ENCODE assay signal across 9 mouse cellular contexts in the genomic region with DNA sequence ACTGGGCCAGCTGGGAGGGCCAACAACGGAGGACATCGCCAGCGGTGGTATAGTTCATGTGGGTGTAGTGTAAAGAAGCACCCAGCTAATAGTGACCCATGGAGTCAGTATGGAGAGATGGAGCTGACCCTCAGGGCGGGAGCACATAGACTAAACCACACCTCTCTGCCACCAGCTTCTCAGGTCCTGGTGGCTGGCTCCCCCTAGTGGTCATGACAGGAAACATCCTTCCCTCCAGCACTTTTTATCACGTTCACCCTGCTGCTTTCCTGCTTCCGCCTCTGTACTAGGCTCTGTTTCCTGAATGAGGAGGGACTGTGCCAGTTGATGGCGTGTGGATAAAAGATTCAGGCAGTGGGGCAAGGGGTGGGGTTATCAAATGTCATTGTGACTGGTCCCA. TPM values are rescaled to one million over a fixed set of nuclear protein-coding genes. Genes with fewer than 3 reads are reported as not detected.
A peak's percentile ranks its signal among the peaks of the same experiment; 100 is the strongest.
DNase-seq lines count a peak whose midpoint lies in the region; ATAC-seq and TF ChIP-seq lines count a peak whose summit lies in the region.
"Had no signal": no experiment of that assay in that cellular context is flagged by ENCODE, and none has a peak within 500 bp of the region (broad histone marks: within the 10 kb centered on the region; RNA-seq: fewer than 3 reads in every experiment).

No protein-coding gene starts in this region.

- peak; percentile 80 for DNase-seq in A20 (ENCODE audit: low read depth, low spot score)
- peak; percentile 88 for DNase-seq in adrenal gland, postnatal 14 days
- DNase-seq in embryonic facial prominence, embryonic 10.5 days (ENCODE audit: low spot score) = peak; percentile 85
- DNase-seq in heart, adult 2 months = peak; percentile 77 to 84
- DNase-seq in kidney, adult 18-20 months = peak; percentile 84
- DNase-seq in spleen, adult 2 months (ENCODE audit: low read depth in 1 of 2, low spot score in 2 of 2) = peak; percentile 55 to 63

- H3K27ac ChIP-seq in embryonic facial prominence, embryonic 10.5 days (replicated peaks) = peak overlapping the region; percentile 76; the same call in 1 of the 2 replicates
- H3K27ac ChIP-seq in heart, adult 2 months = peak overlapping the region; percentile 93
- H3K27ac ChIP-seq in limb, embryonic 12.5 days = no peak overlapping the region
- H3K27ac ChIP-seq in midbrain, embryonic 15.5 days = peak overlapping the region; percentile 95
- no peak overlapping the region for H3K27ac ChIP-seq in spleen, adult 2 months (ENCODE audit: insufficient read depth, low read length)
- H3K27ac ChIP-seq: embryonic facial prominence, embryonic 12.5 days had no signal

- peak; percentile 91 for TF ChIP-seq CTCF in heart, adult 2 months (IDR thresholded peaks at IDR 0.05)
- TF ChIP-seq CTCF in spleen, adult 2 months (IDR thresholded peaks at IDR 0.05; ENCODE audit: extremely low read depth, insufficient read depth, insufficient read length, insufficient replicate concordance) = peak; percentile 95; the same call in 1 of the 2 replicates

- no peak for TF ChIP-seq POLR2A in heart, adult 2 months (IDR thresholded peaks at IDR 0.05; ENCODE audit: insufficient read depth, low read depth, low read length)
- TF ChIP-seq POLR2A in spleen, adult 2 months (IDR thresholded peaks at IDR 0.05; ENCODE audit: low read depth, low read length) = no peak

- TF ChIP-seq EP300 in heart, adult 2 months (IDR thresholded peaks at IDR 0.05; ENCODE audit: insufficient read depth, low read depth, low read length) = peak; percentile 99

- H3K4me2 ChIP-seq in limb, embryonic 12.5 days = no peak overlapping the region
- peak overlapping the region; percentile 62 for H3K4me2 ChIP-seq in midbrain, embryonic 15.5 days
- H3K4me2 ChIP-seq: embryonic facial prominence, embryonic 12.5 days had no signal

- no peaks in the 10 kb centered on the region for H3K9me3 ChIP-seq in embryonic facial prominence, embryonic 10.5 days
- no peaks in the 10 kb centered on the region for H3K9me3 ChIP-seq in limb, embryonic 12.5 days
- H3K9me3 ChIP-seq in midbrain, embryonic 15.5 days = no peaks in the 10 kb centered on the region
- H3K9me3 ChIP-seq: embryonic facial prominence, embryonic 12.5 days had no signal

- no peaks in the 10 kb centered on the region for H3K79me2 ChIP-seq in heart, adult 2 months (replicated peaks; ENCODE audit: control insufficient read depth, insufficient read depth, low read length)

- H3K9ac ChIP-seq in heart, adult 2 months (ENCODE audit: low read depth, low read length) = 0 out of 2 replicates have a peak overlapping the region, but pooled peaks have one; percentile 3
- H3K9ac ChIP-seq in limb, embryonic 12.5 days (replicated peaks) = no peak overlapping the region
- peak overlapping the region; percentile 9; the same call in 1 of the 2 replicates for H3K9ac ChIP-seq in midbrain, embryonic 15.5 days
- H3K9ac ChIP-seq: embryonic facial prominence, embryonic 12.5 days had no signal

- H3K4me1 ChIP-seq in embryonic facial prominence, embryonic 10.5 days = peaks cover 58% of the 10 kb centered on the region
- H3K4me1 ChIP-seq in heart, adult 2 months (ENCODE audit: control insufficient read depth, insufficient read depth, low read length) = peaks cover 28% of the 10 kb centered on the region
- peaks cover 25% of the 10 kb centered on the region for H3K4me1 ChIP-seq in limb, embryonic 12.5 days (replicated peaks)
- peaks cover 58% of the 10 kb centered on the region for H3K4me1 ChIP-seq in midbrain, embryonic 15.5 days
- H3K4me1 ChIP-seq in spleen, adult 2 months (ENCODE audit: control insufficient read depth, insufficient read depth, insufficient read length) = peaks cover 6% of the 10 kb centered on the region; the same call in 1 of the 2 replicates

- peaks cover 39% of the 10 kb centered on the region for H3K36me3 ChIP-seq in embryonic facial prominence, embryonic 10.5 days (replicated peaks)
- H3K36me3 ChIP-seq in heart, adult 2 months (ENCODE audit: control insufficient read depth, insufficient read depth, low read length) = no peaks in the 10 kb centered on the region
- H3K36me3 ChIP-seq in limb, embryonic 12.5 days = no peaks in the 10 kb centered on the region
- peaks cover 36% of the 10 kb centered on the region for H3K36me3 ChIP-seq in midbrain, embryonic 15.5 days (replicated peaks)
- no peaks in the 10 kb centered on the region for H3K36me3 ChIP-seq in spleen, adult 2 months (ENCODE audit: control insufficient read depth, insufficient read depth, low read length)
- H3K36me3 ChIP-seq: embryonic facial prominence, embryonic 12.5 days had no signal

- H3K27me3 ChIP-seq in embryonic facial prominence, embryonic 10.5 days (replicated peaks; ENCODE audit: low read depth, poor library complexity, severe bottlenecking) = no peaks in the 10 kb centered on the region
- H3K27me3 ChIP-seq in heart, adult 2 months (ENCODE audit: control insufficient read depth, insufficient read depth, low read length) = no peaks in the 10 kb centered on the region
- no peaks in the 10 kb centered on the region; the same call in 1 of the 2 replicates for H3K27me3 ChIP-seq in limb, embryonic 12.5 days
- no peaks in the 10 kb centered on the region for H3K27me3 ChIP-seq in midbrain, embryonic 15.5 days (replicated peaks)
- no peaks in the 10 kb centered on the region for H3K27me3 ChIP-seq in spleen, adult 2 months (ENCODE audit: control insufficient read depth, insufficient read depth, low read length)
- H3K27me3 ChIP-seq: embryonic facial prominence, embryonic 12.5 days had no signal

- intact Hi-C loops in heart, adult 2 months (cut with DNase I) = loop anchor here (1.0 to 2.0 kb wide), 5 partner anchors 17 to 202 kb away; no protein-coding TSS in a partner anchor

- peak; percentile 64; the same call in 1 of the 2 replicates for ATAC-seq in limb, embryonic 12.5 days (ENCODE audit: insufficient number of reproducible peaks, insufficient read depth, low FRiP score, low TSS enrichment, low read depth)
- peak; percentile 46 for ATAC-seq in midbrain, embryonic 15.5 days (replicated peaks)

- 7% methylated on average over 7 of the region's 7 CpGs for WGBS in embryonic facial prominence, embryonic 10.5 days
- 5% methylated on average over 7 of the region's 7 CpGs for WGBS in heart, adult 2 months
- 4% methylated on average over 7 of the region's 7 CpGs for WGBS in limb, embryonic 12.5 days
- 8% methylated on average over 7 of the region's 7 CpGs for WGBS in midbrain, embryonic 15.5 days
- WGBS in spleen, adult 2 months = 14% methylated on average over 7 of the region's 7 CpGs

- no peak overlapping the region for H3K4me3 ChIP-seq in embryonic facial prominence, embryonic 10.5 days
- H3K4me3 ChIP-seq in heart, adult 2 months = no peak overlapping the region
- H3K4me3 ChIP-seq in limb, embryonic 12.5 days (replicated peaks) = no peak overlapping the region
- no peak overlapping the region for H3K4me3 ChIP-seq in midbrain, embryonic 15.5 days
- H3K4me3 ChIP-seq in spleen, adult 2 months (ENCODE audit: extremely low read depth, insufficient read depth, insufficient read length) = no peak overlapping the region
- H3K4me3 ChIP-seq: embryonic facial prominence, embryonic 12.5 days had no signal

RNA-seq across cellular contexts. Expression of a gene that starts 15.8 kb away (rescaled TPM):
- 4.0 and 4.2 TPM in 2 replicates for total RNA-seq in adrenal gland, postnatal 14 days (2021)
- 3.1 and 3.5 TPM in 2 replicates for polyA plus RNA-seq in embryonic facial prominence, embryonic 10.5 days (2016; fragmentation: Nextera tagmentation; extraction: Ambion mirVana)
- 1 to 10 TPM; 1.3 to 2.5 TPM for total RNA-seq in heart, adult 2 months (2021)
- 4.3 and 4.9 TPM in 2 replicates for polyA plus RNA-seq in heart, adult 2 months (2012; rRNA removed)
- 2.2 and 2.7 TPM in 2 replicates for polyA plus RNA-seq in limb, embryonic 12.5 days (2016; fragmentation: Nextera tagmentation; extraction: Ambion mirVana)
- polyA plus RNA-seq in midbrain, embryonic 15.5 days (2015; fragmentation: Nextera tagmentation; extraction: Ambion mirVana) = 0.88 and 1.3 TPM in 2 replicates
- 6.3 and 6.8 TPM in 2 replicates for polyA plus RNA-seq in spleen, adult 2 months (2012; rRNA removed)

RNA-seq across cellular contexts. Expression of a gene that starts 27.1 kb away (rescaled TPM):
- total RNA-seq in adrenal gland, postnatal 14 days (2021) = 35.5 and 54.3 TPM in 2 replicates
- polyA plus RNA-seq in embryonic facial prominence, embryonic 10.5 days (2016; fragmentation: Nextera tagmentation; extraction: Ambion mirVana) = 32.9 and 38.2 TPM in 2 replicates
- 10 to 100 TPM; 52.1 to 67.8 TPM for total RNA-seq in heart, adult 2 months (2021)
- polyA plus RNA-seq in heart, adult 2 months (2012; rRNA removed) = 96.1 and 107 TPM in 2 replicates
- polyA plus RNA-seq in limb, embryonic 12.5 days (2016; fragmentation: Nextera tagmentation; extraction: Ambion mirVana) = 7.0 and 7.1 TPM in 2 replicates
- 147 and 156 TPM in 2 replicates for polyA plus RNA-seq in midbrain, embryonic 15.5 days (2015; fragmentation: Nextera tagmentation; extraction: Ambion mirVana)
- polyA plus RNA-seq in spleen, adult 2 months (2012; rRNA removed) = 32.0 and 37.1 TPM in 2 replicates

RNA-seq across cellular contexts. Expression of a gene that starts 53.2 kb away (rescaled TPM):
- not detected in 2 replicates for total RNA-seq in adrenal gland, postnatal 14 days (2021)
- polyA plus RNA-seq in embryonic facial prominence, embryonic 10.5 days (2016; fragmentation: Nextera tagmentation; extraction: Ambion mirVana) = 0.10 and 0.15 TPM in 2 replicates
- not detected for total RNA-seq in heart, adult 2 months (2021)
- 0.41 TPM in 1 of 2 replicates, not detected in the other for polyA plus RNA-seq in heart, adult 2 months (2012; rRNA removed)
- 0.23 TPM in 1 of 2 replicates, not detected in the other for polyA plus RNA-seq in limb, embryonic 12.5 days (2016; fragmentation: Nextera tagmentation; extraction: Ambion mirVana)
- polyA plus RNA-seq in midbrain, embryonic 15.5 days (2015; fragmentation: Nextera tagmentation; extraction: Ambion mirVana) = 1.5 and 1.9 TPM in 2 replicates
- polyA plus RNA-seq in spleen, adult 2 months (2012; rRNA removed) = 0.12 and 0.13 TPM in 2 replicates

Comparison
In these comparisons a context has a peak if more than half of its experiments do, and no peak if none do; other contexts are left out.
1. H3K27ac ChIP-seq: peak in embryonic facial prominence, embryonic 10.5 days (single experiment), heart, adult 2 months (single experiment) and midbrain, embryonic 15.5 days (single experiment); none in limb, embryonic 12.5 days (single experiment) and spleen, adult 2 months (single experiment).
2. Peak in every context shown above with its lines, with median percentiles within 50 percentile points of each other: DNase-seq.